Mouse (Mus musculus): ENCODE data around the gene Gm10647.
"Not testable (repeated sequence)": the region's sequence is repeated elsewhere in the genome, so short reads cannot be mapped to it uniquely, and the experiment has no call there.

Gm10647 gene

GRCm38 (mm10) chr9:66796739-66797138, at the start of gene Gm10647:
Gene Gm10647, plus strand, starts transcription at chr9:66797039.
- DNase-seq (ENCODE audit: low spot score in 2 of 2): no peak

- DNase-seq (ENCODE audit: low spot score in 2 of 2): no peak
Observed at GRCm38 (mm10) chr9:66748390-66748789, 48.4 kb upstream of the Gm10647 start.

GRCm38 (mm10) chr9:66752849-66753248, 44.0 kb upstream of the Gm10647 start:
- no peak for DNase-seq (ENCODE audit: low spot score in 2 of 2)

- no peak for DNase-seq (ENCODE audit: low spot score in 2 of 2)
Observed at GRCm38 (mm10) chr9:66760991-66761390, 35.8 kb upstream of the Gm10647 start.

GRCm38 (mm10) chr9:66768721-66769120, 28.1 kb upstream of the Gm10647 start:
- DNase-seq (ENCODE audit: low spot score in 2 of 2): no peak

GRCm38 (mm10) chr9:66769275-66769674, 27.6 kb upstream of the Gm10647 start:
- DNase-seq (ENCODE audit: low spot score in 2 of 2): no peak

- no peak for DNase-seq (ENCODE audit: low spot score in 2 of 2)
Observed at GRCm38 (mm10) chr9:66770701-66771100, 26.1 kb upstream of the Gm10647 start.

GRCm38 (mm10) chr9:66784552-66784951, 12.3 kb upstream of the Gm10647 start:
- not testable (repeated sequence) for DNase-seq (ENCODE audit: low spot score in 2 of 2)

- no peak for DNase-seq (ENCODE audit: low spot score in 2 of 2)
Observed at GRCm38 (mm10) chr9:66787821-66788220, 9.0 kb upstream of the Gm10647 start.

- no peak for DNase-seq (ENCODE audit: low spot score in 2 of 2)
Observed at GRCm38 (mm10) chr9:66794629-66795463, 2.0 kb upstream of the Gm10647 start.

GRCm38 (mm10) chr9:66795464-66796324, 1.1 kb upstream of the Gm10647 start, which contains the start of gene Aph1b:
Gene Aph1b, minus strand, starts transcription at chr9:66795490.
- peak; percentile 93 to 94 for DNase-seq (ENCODE audit: low spot score in 2 of 2)

GRCm38 (mm10) chr9:66801947-66802346, 5.1 kb downstream of the Gm10647 start:
- DNase-seq (ENCODE audit: low spot score in 2 of 2): no peak

- not testable (repeated sequence) for DNase-seq (ENCODE audit: low spot score in 2 of 2)
Observed at GRCm38 (mm10) chr9:66805951-66806350, 9.1 kb downstream of the Gm10647 start.

- no peak for DNase-seq (ENCODE audit: low spot score in 2 of 2)
Observed at GRCm38 (mm10) chr9:66813392-66813791, 16.6 kb downstream of the Gm10647 start.

- no peak for DNase-seq (ENCODE audit: low spot score in 2 of 2)
Observed at GRCm38 (mm10) chr9:66820996-66821395, 24.2 kb downstream of the Gm10647 start.

GRCm38 (mm10) chr9:66822255-66822654, 25.4 kb downstream of the Gm10647 start:
- not testable (repeated sequence) for DNase-seq (ENCODE audit: low spot score in 2 of 2)

GRCm38 (mm10) chr9:66825990-66826389, 29.2 kb downstream of the Gm10647 start:
- no peak for DNase-seq (ENCODE audit: low spot score in 2 of 2)

- no peak for DNase-seq (ENCODE audit: low spot score in 2 of 2)
Observed at GRCm38 (mm10) chr9:66832366-66832908, 35.6 kb downstream of the Gm10647 start.

GRCm38 (mm10) chr9:66833851-66834250, 37.0 kb downstream of the Gm10647 start:
- DNase-seq (ENCODE audit: low spot score in 2 of 2): no peak

- peak; percentile 98 for DNase-seq (ENCODE audit: low spot score in 2 of 2)
Observed at GRCm38 (mm10) chr9:66834318-66835096, 37.7 kb downstream of the Gm10647 start, which contains the start of gene Aph1c. Gene Aph1c, minus strand, starts transcription at chr9:66834726.

GRCm38 (mm10) chr9:66835097-66835480, 38.2 kb downstream of the Gm10647 start:
- no peak for DNase-seq (ENCODE audit: low spot score in 2 of 2)

Data from urinary bladder, postnatal 4 days (tissue).